Mouse (Mus musculus): Measurements from ENCODE around the gene Ypel5. TPM values are rescaled to one million over a fixed set of nuclear protein-coding genes. Genes with fewer than 3 reads are reported as not detected.
A peak's percentile ranks its signal among the peaks of the same experiment; 100 is the strongest.

Gene Ypel5
- 63.1 and 64.6 TPM in 2 replicates for polyA plus RNA-seq (2016; fragmentation: Nextera tagmentation; extraction: Ambion mirVana)

GRCm38 (mm10) chr17:72836158-72837115 is at the start of gene Ypel5:
TSS of gene Ypel5 (plus strand) at chr17:72836453.
- WGBS = under 1% methylated on average over 83 of the region's 93 CpGs
- Histone ChIP-seq H3K4me2 (peak within 1 kb of the TSS; percentile 76), H3K4me1 (peaks cover 9% of the 10 kb centered on the region), H3K27me3 (no peaks in the 10 kb centered on the region), H3K9me3 (no peaks in the 10 kb centered on the region), H3K36me3 (replicated peaks) (no peaks in the 10 kb centered on the region), H3K4me3 (replicated peaks) (peak within 1 kb of the TSS; percentile 86), H3K9ac (peak within 1 kb of the TSS; percentile 90), H3K27ac (peak within 1 kb of the TSS; percentile 97)
- peak; percentile 98 for ATAC-seq (ENCODE audit: low FRiP score)

GRCm38 (mm10) chr17:72787886-72788436 is 48.3 kb upstream of the Ypel5 start:
- Histone ChIP-seq H3K27ac (no peak overlapping the region), H3K9me3 (no peaks in the 10 kb centered on the region), H3K4me3 (replicated peaks) (no peak overlapping the region), H3K9ac (no peak overlapping the region), H3K27me3 (no peaks in the 10 kb centered on the region), H3K4me1 (no peaks in the 10 kb centered on the region), H3K36me3 (replicated peaks) (no peaks in the 10 kb centered on the region), H3K4me2 (no peak overlapping the region)
- no peak for ATAC-seq (ENCODE audit: low FRiP score)
- 87% methylated on average over 6 of the region's 6 CpGs for WGBS

- 85% methylated on average over 4 of the region's 4 CpGs for WGBS
- Histone ChIP-seq H3K9ac (no peak overlapping the region), H3K4me2 (no peak overlapping the region), H3K27ac (no peak overlapping the region), H3K4me1 (no peaks in the 10 kb centered on the region), H3K27me3 (no peaks in the 10 kb centered on the region), H3K36me3 (replicated peaks) (no peaks in the 10 kb centered on the region), H3K4me3 (replicated peaks) (no peak overlapping the region), H3K9me3 (no peaks in the 10 kb centered on the region)
- no peak for ATAC-seq (ENCODE audit: low FRiP score)
Measured at GRCm38 (mm10) chr17:72793278-72793677, 43.0 kb upstream of the Ypel5 start.

- H3K27ac ChIP-seq = no peak overlapping the region
- H3K27me3 ChIP-seq = no peaks in the 10 kb centered on the region
- ATAC-seq (ENCODE audit: low FRiP score) = no peak
- H3K4me2 ChIP-seq = no peak overlapping the region
- H3K9me3 ChIP-seq = no peaks in the 10 kb centered on the region
- H3K4me3 ChIP-seq (replicated peaks) = no peak overlapping the region
- H3K36me3 ChIP-seq (replicated peaks) = no peaks in the 10 kb centered on the region
- H3K9ac ChIP-seq = no peak overlapping the region
- no peaks in the 10 kb centered on the region for H3K4me1 ChIP-seq
- WGBS = 79% methylated on average over 6 of the region's 6 CpGs
Measured at GRCm38 (mm10) chr17:72794660-72795059, 41.6 kb upstream of the Ypel5 start.

- Histone ChIP-seq H3K4me3 (replicated peaks) (no peak overlapping the region), H3K36me3 (replicated peaks) (no peaks in the 10 kb centered on the region), H3K27ac (no peak overlapping the region), H3K4me2 (no peak overlapping the region), H3K4me1 (no peaks in the 10 kb centered on the region), H3K9ac (no peak overlapping the region), H3K27me3 (no peaks in the 10 kb centered on the region), H3K9me3 (no peaks in the 10 kb centered on the region)
- ATAC-seq (ENCODE audit: low FRiP score) = no peak
- WGBS = 87% methylated on average over 9 of the region's 9 CpGs
Measured at GRCm38 (mm10) chr17:72795392-72796047, 40.7 kb upstream of the Ypel5 start.

GRCm38 (mm10) chr17:72796506-72796905 is 39.7 kb upstream of the Ypel5 start:
- H3K4me2 ChIP-seq = no peak overlapping the region
- no peaks in the 10 kb centered on the region for H3K9me3 ChIP-seq
- H3K27ac ChIP-seq = no peak overlapping the region
- 82% methylated on average over 3 of the region's 3 CpGs for WGBS
- H3K9ac ChIP-seq = no peak overlapping the region
- ATAC-seq (ENCODE audit: low FRiP score) = no peak
- H3K4me1 ChIP-seq = no peaks in the 10 kb centered on the region
- H3K36me3 ChIP-seq (replicated peaks) = no peaks in the 10 kb centered on the region
- no peaks in the 10 kb centered on the region for H3K27me3 ChIP-seq
- no peak overlapping the region for H3K4me3 ChIP-seq (replicated peaks)

- peak; percentile 44; the same call in 1 of the 2 replicates for ATAC-seq (ENCODE audit: low FRiP score)
- Histone ChIP-seq H3K9ac (no peak overlapping the region), H3K4me2 (no peak overlapping the region), H3K27me3 (no peaks in the 10 kb centered on the region), H3K36me3 (replicated peaks) (no peaks in the 10 kb centered on the region), H3K4me3 (replicated peaks) (no peak overlapping the region), H3K27ac (no peak overlapping the region), H3K9me3 (no peaks in the 10 kb centered on the region), H3K4me1 (no peaks in the 10 kb centered on the region)
- 21% methylated on average over 2 of the region's 2 CpGs for WGBS
Measured at GRCm38 (mm10) chr17:72797867-72798266, 38.4 kb upstream of the Ypel5 start.

GRCm38 (mm10) chr17:72809942-72810654 is 26.2 kb upstream of the Ypel5 start:
- H3K4me1 ChIP-seq = peaks cover 5% of the 10 kb centered on the region; the same call in 1 of the 2 replicates
- 70% methylated on average over 7 of the region's 7 CpGs for WGBS
- no peaks in the 10 kb centered on the region for H3K27me3 ChIP-seq
- H3K9ac ChIP-seq = no peak overlapping the region
- H3K4me2 ChIP-seq = no peak overlapping the region
- no peak overlapping the region for H3K4me3 ChIP-seq (replicated peaks)
- H3K27ac ChIP-seq = no peak overlapping the region
- H3K36me3 ChIP-seq (replicated peaks) = no peaks in the 10 kb centered on the region
- no peak for ATAC-seq (ENCODE audit: low FRiP score)
- H3K9me3 ChIP-seq = no peaks in the 10 kb centered on the region

- no peaks in the 10 kb centered on the region for H3K27me3 ChIP-seq
- no peaks in the 10 kb centered on the region for H3K9me3 ChIP-seq
- H3K4me3 ChIP-seq (replicated peaks) = no peak overlapping the region
- WGBS = 18% methylated on average over 12 of the region's 12 CpGs
- H3K36me3 ChIP-seq (replicated peaks) = no peaks in the 10 kb centered on the region
- H3K4me2 ChIP-seq = no peak overlapping the region
- ATAC-seq (ENCODE audit: low FRiP score) = peak; percentile 51; the same call in 1 of the 2 replicates
- no peak overlapping the region for H3K27ac ChIP-seq
- H3K9ac ChIP-seq = no peak overlapping the region
- peaks cover 5% of the 10 kb centered on the region; the same call in 1 of the 2 replicates for H3K4me1 ChIP-seq
Measured at GRCm38 (mm10) chr17:72813419-72814315, 22.6 kb upstream of the Ypel5 start.

GRCm38 (mm10) chr17:72817574-72817973 is 18.7 kb upstream of the Ypel5 start:
- no peak overlapping the region for H3K4me3 ChIP-seq (replicated peaks)
- no peak overlapping the region for H3K9ac ChIP-seq
- 85% methylated on average over 5 of the region's 5 CpGs for WGBS
- no peak for ATAC-seq (ENCODE audit: low FRiP score)
- H3K36me3 ChIP-seq (replicated peaks) = no peaks in the 10 kb centered on the region
- H3K27me3 ChIP-seq = no peaks in the 10 kb centered on the region
- no peaks in the 10 kb centered on the region for H3K9me3 ChIP-seq
- peaks cover 5% of the 10 kb centered on the region; the same call in 1 of the 2 replicates for H3K4me1 ChIP-seq
- H3K27ac ChIP-seq = no peak overlapping the region
- H3K4me2 ChIP-seq = no peak overlapping the region

- 59% methylated on average over 2 of the region's 2 CpGs for WGBS
- no peaks in the 10 kb centered on the region for H3K36me3 ChIP-seq (replicated peaks)
- no peaks in the 10 kb centered on the region for H3K27me3 ChIP-seq
- no peak overlapping the region for H3K4me3 ChIP-seq (replicated peaks)
- H3K4me2 ChIP-seq = no peak overlapping the region
- H3K4me1 ChIP-seq = no peaks in the 10 kb centered on the region
- H3K9ac ChIP-seq = no peak overlapping the region
- no peak overlapping the region for H3K27ac ChIP-seq
- ATAC-seq (ENCODE audit: low FRiP score) = no peak
- H3K9me3 ChIP-seq = no peaks in the 10 kb centered on the region
Measured at GRCm38 (mm10) chr17:72819714-72820113, 16.5 kb upstream of the Ypel5 start.

Data from forebrain, embryonic 12.5 days (tissue).